12 mouse cellular contexts compared by ENCODE assay signal in genomic region chr10:108432194-108432593, GRCm38 (mm10).
A peak's percentile ranks its signal among the peaks of the same experiment; 100 is the strongest.
DNase-seq lines count a peak whose midpoint lies in the region; ATAC-seq and TF ChIP-seq lines count a peak whose summit lies in the region.
"Had no signal": no experiment of that assay in that cellular context is flagged by ENCODE, and none has a peak within 500 bp of the region (broad histone marks: within the 10 kb centered on the region; RNA-seq: fewer than 3 reads in every experiment).

No protein-coding gene starts in this region.

- no peak for ATAC-seq in heart, postnatal 0 days (ENCODE audit: insufficient read depth, low read depth)
- peak; percentile 70 for ATAC-seq in liver, embryonic 15.5 days (ENCODE audit: insufficient read depth)

- peaks cover 10% of the 10 kb centered on the region; the same call in 1 of the 2 replicates for H3K4me1 ChIP-seq in heart, postnatal 0 days (ENCODE audit: control insufficient read depth, insufficient read depth)
- H3K4me1 ChIP-seq in liver, embryonic 15.5 days (replicated peaks): 0 out of 2 replicates have a peak, but pooled peaks cover 3% of the 10 kb centered on the region

- no peaks in the 10 kb centered on the region for H3K36me3 ChIP-seq in heart, postnatal 0 days (replicated peaks; ENCODE audit: control insufficient read depth, insufficient read depth, low read length)
- H3K36me3 ChIP-seq in liver, embryonic 15.5 days (replicated peaks): no peaks in the 10 kb centered on the region

- TF ChIP-seq CTCF in heart, postnatal 0 days (IDR thresholded peaks at IDR 0.05; ENCODE audit: low read depth): no peak

- peak overlapping the region; percentile 31; the same call in 1 of the 2 replicates for H3K4me2 ChIP-seq in heart, postnatal 0 days (ENCODE audit: low read depth, low read length)
- no peak overlapping the region for H3K4me2 ChIP-seq in liver, embryonic 15.5 days

- WGBS in heart, postnatal 0 days: 29% methylated on average over 10 of the region's 10 CpGs
- 45% methylated on average over 10 of the region's 10 CpGs for WGBS in liver, embryonic 15.5 days (ENCODE audit: insufficient replicate concordance)

- DNase-seq in heart, postnatal 0 days (ENCODE audit: low spot score): no peak
- no peak for DNase-seq in heart, postnatal 4 days
- DNase-seq in ES-CJ7 (ENCODE audit: low read depth, low spot score): peak; percentile 74
- DNase-seq in embryo, embryonic 9.5 days (ENCODE audit: extremely low spot score): peak; percentile 57
- DNase-seq in adrenal gland, postnatal 10 days: no peak
- no peak for DNase-seq in T-cell, adult 2 months (ENCODE audit: low spot score)
- DNase-seq in spleen, postnatal 14 days (ENCODE audit: low spot score in 2 of 2): no peak
- DNase-seq: right cerebral cortex, postnatal 14 days; thymus, adult 2 months had no signal

- H3K9me3 ChIP-seq in heart, postnatal 0 days (replicated peaks; ENCODE audit: control insufficient read depth, low read length): no peaks in the 10 kb centered on the region
- no peaks in the 10 kb centered on the region for H3K9me3 ChIP-seq in liver, embryonic 15.5 days (replicated peaks)

- no peak overlapping the region for H3K4me3 ChIP-seq in heart, postnatal 0 days (ENCODE audit: low read depth, low read length)
- no peak overlapping the region for H3K4me3 ChIP-seq in liver, embryonic 15.5 days (replicated peaks)
- H3K4me3 ChIP-seq: erythroblast, embryonic 14.5 days; left cerebral cortex, adult 2 months had no signal

- no peak overlapping the region for H3K27ac ChIP-seq in heart, postnatal 0 days (ENCODE audit: low read depth)
- no peak overlapping the region for H3K27ac ChIP-seq in liver, embryonic 15.5 days (replicated peaks)
- H3K27ac ChIP-seq: left cerebral cortex, adult 2 months had no signal

- no peak overlapping the region for H3K9ac ChIP-seq in heart, postnatal 0 days (replicated peaks; ENCODE audit: low read depth, low read length)
- H3K9ac ChIP-seq in liver, embryonic 15.5 days: no peak overlapping the region

- TF ChIP-seq EP300 in heart, postnatal 0 days (IDR thresholded peaks at IDR 0.05; ENCODE audit: low read depth): no peak

- H3K27me3 ChIP-seq in heart, postnatal 0 days (ENCODE audit: control insufficient read depth, insufficient read depth, low read length): no peaks in the 10 kb centered on the region
- no peaks in the 10 kb centered on the region for H3K27me3 ChIP-seq in liver, embryonic 15.5 days

Comparison
In these comparisons a context has a peak if more than half of its experiments do, and no peak if none do; other contexts are left out.
1. DNase-seq: peak in ES-CJ7 (single experiment) and embryo, embryonic 9.5 days (single experiment); none in heart, postnatal 0 days (single experiment), heart, postnatal 4 days (single experiment), adrenal gland, postnatal 10 days (single experiment), T-cell, adult 2 months (single experiment) and spleen, postnatal 14 days (0 of 2).